Mouse (Mus musculus) limb, embryonic 14.5 days (tissue): ENCODE data around the gene Tm9sf2. TPM values are rescaled to one million over a fixed set of nuclear protein-coding genes. Genes with fewer than 3 reads are reported as not detected.

Experiments used
- ATAC-seq: fragments of 200-750 bp; cut with Nextera tagmentation; 2 replicates; pipeline ENCODE4 v1.8.0; 2017; ENCODE audit warnings: low read depth, moderate number of reproducible peaks, moderate TSS enrichment; ENCODE audit not compliant: low FRiP score
- DNase-seq: peaks from one replicate; pipeline ENCODE4 v3.0.0-alpha.2; 2015; ENCODE audit warnings: low spot score
- H3K27ac ChIP-seq: fragments of 300-500 bp; sonication (generic); replicated peaks from 2 replicates; pipeline ENCODE4 v1.5.1; 2014; ENCODE audit warnings: low read depth, mild to moderate bottlenecking, low read length, moderate library complexity, mixed read lengths
- H3K27me3 ChIP-seq: fragments of 300-500 bp; sonication (generic); 2 replicates; pipeline ENCODE4 v1.6.1; 2014; ENCODE audit warnings: low read length, mixed read lengths; ENCODE audit not compliant: control insufficient read depth, insufficient read depth
- H3K36me3 ChIP-seq: fragments of 300-500 bp; sonication (generic); 2 replicates; pipeline ENCODE4 v1.6.1; 2014; ENCODE audit warnings: mild to moderate bottlenecking, low read length, moderate library complexity, mixed read lengths; ENCODE audit not compliant: control insufficient read depth, insufficient read depth
- H3K4me1 ChIP-seq: fragments of 300-500 bp; sonication (generic); 2 replicates; pipeline ENCODE4 v1.6.1; 2014; ENCODE audit warnings: antibody characterized with exemption, low read length, mixed read lengths; ENCODE audit not compliant: control insufficient read depth, insufficient read depth
- H3K4me2 ChIP-seq: fragments of 300-500 bp; sonication (generic); replicated peaks from 2 replicates; pipeline ENCODE4 v1.6.1; 2014; ENCODE audit warnings: low read depth, mild to moderate bottlenecking, low read length, moderate library complexity; ENCODE audit not compliant: severe bottlenecking
- H3K4me3 ChIP-seq: fragments of 300-500 bp; sonication (generic); replicated peaks from 2 replicates; pipeline ENCODE4 v1.5.1; 2014; ENCODE audit warnings: low read length
- H3K9ac ChIP-seq: fragments of 300-500 bp; sonication (generic); 2 replicates; pipeline ENCODE4 v1.6.1; 2014; ENCODE audit warnings: mild to moderate bottlenecking, low read depth, low read length, moderate library complexity; ENCODE audit not compliant: severe bottlenecking
- H3K9me3 ChIP-seq: fragments of 300-500 bp; sonication (generic); 2 replicates; pipeline ENCODE4 v1.6.1; 2016; ENCODE audit warnings: low read length; ENCODE audit not compliant: control insufficient read depth
- POLR2A ChIP-seq: fragments of 200-500 bp; IDR thresholded peaks from 2 replicates; pipeline ENCODE4 v1.8.0; 2012; ENCODE audit warnings: inconsistent platforms, mild to moderate bottlenecking, moderate library complexity, borderline replicate concordance; ENCODE audit not compliant: insufficient read depth, insufficient read length; ENCODE audit errors: extremely low read depth
- whole genome bisulfite sequencing: fragments of 180-500 bp; shearing (Covaris S2); extraction: QIAGEN DNeasy Blood & Tissue Kit; methylation state at CpG from one replicate; pipeline ENCODE4 v1.1.7; 2014; 5-methylcytosine and 5-hydroxymethylcytosine counted together
- polyA plus RNA-seq, 2 experiments: library from polyadenylated mRNA; depleted of rRNA in 1 of 2; stranded (reverse) in 1 of 2; unstranded in 1 of 2; fragments of >200 nt; fragmentation: Nextera tagmentation in 1 of 2; extraction: Ambion mirVana in 1 of 2; gene quantifications; 2 replicates each; pipeline versions ENCODE4 v1.2.1 to v1.2.3; 2012 to 2014

The Tm9sf2 gene
- polyA plus RNA-seq (2012; rRNA removed), result 92.5 and 128 TPM in 2 replicates
- polyA plus RNA-seq (2014; fragmentation: Nextera tagmentation; extraction: Ambion mirVana), result 153 and 154 TPM in 2 replicates

DNA sequence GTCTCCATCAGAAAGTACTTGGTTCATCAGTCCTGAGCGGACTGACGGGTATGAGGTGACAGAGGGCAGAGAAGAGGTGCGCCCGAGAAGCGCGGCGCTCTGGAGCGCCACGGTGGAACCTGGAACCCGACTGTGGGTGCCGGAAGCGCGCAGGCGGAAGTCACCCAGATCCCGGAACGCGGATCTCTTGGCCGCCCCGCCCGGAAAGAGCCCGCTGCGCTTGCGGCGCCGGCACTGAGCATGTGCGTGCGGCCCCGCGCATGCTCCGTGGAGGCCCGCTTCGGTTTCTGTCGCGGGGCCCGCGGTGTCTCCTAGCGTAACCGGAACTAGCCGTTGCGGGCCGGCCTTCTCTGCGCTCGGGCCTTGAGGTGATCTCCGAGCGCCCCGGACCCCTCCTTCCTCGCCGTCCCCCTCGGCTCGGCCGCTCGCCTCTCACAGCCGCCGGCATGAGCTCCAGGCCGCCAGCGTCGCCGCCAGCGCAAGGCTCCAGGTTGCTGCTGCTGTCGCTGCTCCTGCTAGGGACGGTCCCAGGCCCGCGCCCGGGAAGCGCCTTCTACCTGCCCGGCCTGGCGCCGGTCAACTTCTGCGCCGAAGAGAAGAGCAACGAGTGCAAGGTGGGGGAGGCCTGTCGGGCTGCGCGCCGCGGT, at the start of gene Tm9sf2:
Gene Tm9sf2, plus strand, starts transcription at position 217 of the 647 bp plus-strand sequence.
- WGBS, result under 1% methylated on average over 66 of the region's 76 CpGs
- peak; percentile 90 for DNase-seq

DNA sequence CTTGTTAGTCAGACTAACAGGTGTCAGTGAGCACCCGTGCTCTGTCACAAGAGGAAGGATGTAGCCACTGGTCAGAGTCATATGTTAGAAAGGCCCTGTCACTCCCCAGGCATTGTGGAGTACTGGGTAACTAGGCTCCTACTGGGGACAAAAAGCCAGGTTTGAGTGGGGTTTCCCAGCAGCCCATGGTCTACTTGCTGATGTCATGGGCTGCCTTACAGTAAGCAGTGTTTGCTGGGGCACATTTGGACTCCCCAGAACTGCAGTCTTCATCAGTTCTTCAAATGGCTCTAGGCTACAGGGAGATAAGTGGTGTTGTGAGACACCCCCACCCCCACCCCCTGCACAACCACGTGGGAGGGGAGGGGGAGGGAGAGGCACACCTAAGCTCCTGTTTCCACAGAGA, 48.9 kb upstream of the Tm9sf2 start:
- 21% methylated on average over 2 of the region's 2 CpGs for WGBS
- no peaks in the 10 kb centered on the region for H3K27me3 ChIP-seq
- no peaks in the 10 kb centered on the region for H3K9me3 ChIP-seq
- H3K4me1 ChIP-seq, result no peaks in the 10 kb centered on the region
- no peaks in the 10 kb centered on the region for H3K36me3 ChIP-seq
- ATAC-seq, result no peak
- H3K4me2 ChIP-seq, result no peak overlapping the region
- no peak overlapping the region for H3K27ac ChIP-seq
- H3K4me3 ChIP-seq, result no peak overlapping the region
- no peak for TF ChIP-seq POLR2A
- no peak for DNase-seq
- no peak overlapping the region for H3K9ac ChIP-seq

More for the DNA sequence above, at the start of gene Tm9sf2:
- Histone ChIP-seq H3K27ac (peak within 1 kb of the TSS; percentile 94), H3K9ac (peak within 1 kb of the TSS; percentile 97), H3K36me3 (peaks cover 6% of the 10 kb centered on the region; the same call in 1 of the 2 replicates), H3K4me3 (peak within 1 kb of the TSS; percentile 99), H3K4me1 (peaks cover 27% of the 10 kb centered on the region), H3K4me2 (peak within 1 kb of the TSS; percentile 66), H3K9me3 (no peaks in the 10 kb centered on the region), H3K27me3 (no peaks in the 10 kb centered on the region)
- peak; percentile 77; the same call in 1 of the 2 replicates for TF ChIP-seq POLR2A
- ATAC-seq, result peak; percentile 90

DNA sequence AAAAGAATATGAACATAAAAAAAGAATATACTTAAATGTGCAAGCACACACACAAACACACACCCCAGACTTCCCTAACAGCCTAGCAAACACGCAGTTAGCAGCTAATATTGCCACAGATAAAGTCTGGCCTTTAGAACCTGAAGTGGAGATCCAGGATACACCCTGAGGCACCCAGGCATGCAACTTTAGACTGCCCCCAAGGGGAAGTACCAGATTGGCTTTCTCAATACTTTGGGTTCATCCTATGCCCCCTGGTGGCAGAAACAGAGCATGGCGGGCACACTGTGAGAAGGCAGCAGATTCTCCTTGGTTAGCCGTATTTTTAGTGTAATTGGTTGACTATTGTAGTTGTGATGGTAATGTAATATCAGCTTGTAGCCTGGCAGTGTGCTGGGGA, 46.2 kb upstream of the Tm9sf2 start:
- no peak for TF ChIP-seq POLR2A
- Histone ChIP-seq H3K27me3 (no peaks in the 10 kb centered on the region), H3K9me3 (no peaks in the 10 kb centered on the region), H3K36me3 (no peaks in the 10 kb centered on the region), H3K4me3 (no peak overlapping the region), H3K9ac (no peak overlapping the region), H3K27ac (no peak overlapping the region), H3K4me2 (no peak overlapping the region), H3K4me1 (no peaks in the 10 kb centered on the region)
- WGBS, result 10% methylated on average over 3 of the region's 3 CpGs
- DNase-seq, result peak; percentile 75
- ATAC-seq, result no peak

DNA sequence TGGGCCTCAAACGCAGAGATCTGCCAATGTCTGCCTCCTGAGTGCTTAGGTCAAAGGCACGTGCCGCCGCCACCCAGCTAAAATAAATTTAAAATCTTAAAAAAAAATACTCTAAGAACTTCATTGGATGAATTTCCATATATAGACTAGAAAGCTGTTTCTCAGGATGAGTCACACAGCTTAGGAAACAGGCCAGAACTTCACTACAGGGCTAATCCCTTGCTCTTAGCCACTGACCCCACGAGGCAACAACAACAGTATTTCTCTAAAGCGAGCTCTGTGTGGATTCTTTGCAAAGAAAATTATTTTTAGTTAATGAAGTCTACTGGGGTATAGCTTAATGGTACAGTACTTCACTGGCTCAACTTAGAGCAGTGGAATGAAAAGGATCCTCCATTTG, 45.5 kb upstream of the Tm9sf2 start:
- H3K4me3 ChIP-seq, result no peak overlapping the region
- H3K9ac ChIP-seq, result no peak overlapping the region
- no peak overlapping the region for H3K27ac ChIP-seq
- H3K4me1 ChIP-seq, result no peaks in the 10 kb centered on the region
- no peak for TF ChIP-seq POLR2A
- no peaks in the 10 kb centered on the region for H3K36me3 ChIP-seq
- H3K27me3 ChIP-seq, result no peaks in the 10 kb centered on the region
- H3K9me3 ChIP-seq, result no peaks in the 10 kb centered on the region
- ATAC-seq (no peak), DNase-seq (no peak)
- 91% methylated on average over 6 of the region's 6 CpGs for WGBS
- H3K4me2 ChIP-seq, result no peak overlapping the region

DNA sequence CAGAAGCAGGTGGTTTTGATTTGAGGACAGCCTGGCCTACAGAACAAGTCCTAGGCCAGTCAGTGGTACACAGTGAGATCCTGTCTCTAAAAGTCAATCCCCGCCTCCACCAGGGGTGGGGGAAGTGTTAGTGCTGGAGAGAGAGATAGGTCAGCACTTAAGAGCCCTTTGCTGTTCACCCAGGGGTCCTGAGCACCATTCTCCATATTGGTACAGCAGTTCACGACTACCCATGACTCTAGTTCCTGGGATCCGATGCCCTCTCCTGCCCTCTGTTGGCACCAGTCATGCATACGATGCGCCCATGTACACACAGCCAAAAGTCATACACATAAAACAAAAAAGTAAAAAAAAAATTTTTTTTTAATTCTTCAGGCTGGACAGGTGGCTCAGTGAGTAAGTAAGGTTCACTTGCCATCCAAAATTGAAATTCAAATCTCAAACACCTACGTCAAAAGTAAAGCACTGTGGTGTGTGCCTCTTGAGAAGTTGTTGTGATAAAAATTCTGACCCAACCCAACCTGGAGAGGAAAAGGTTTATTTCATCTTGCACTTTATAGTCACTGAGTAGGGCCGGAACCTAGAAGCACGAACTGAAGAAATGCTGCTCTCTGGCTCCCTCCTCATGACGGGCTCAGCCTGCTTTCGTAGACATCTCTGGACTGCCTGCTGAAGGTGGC, 44.3 kb upstream of the Tm9sf2 start:
- Histone ChIP-seq H3K9me3 (no peaks in the 10 kb centered on the region), H3K4me1 (no peaks in the 10 kb centered on the region), H3K4me3 (no peak overlapping the region), H3K36me3 (no peaks in the 10 kb centered on the region), H3K27me3 (no peaks in the 10 kb centered on the region), H3K27ac (no peak overlapping the region), H3K4me2 (no peak overlapping the region), H3K9ac (no peak overlapping the region)
- no peak for TF ChIP-seq POLR2A
- DNase-seq, result no peak
- ATAC-seq, result no peak
- 73% methylated on average over 10 of the region's 10 CpGs for WGBS
